Mouse (Mus musculus) midbrain, postnatal 0 days (tissue): ENCODE measurements around the gene 9330182O14Rik. TPM values are rescaled to one million over a fixed set of nuclear protein-coding genes. Genes with fewer than 3 reads are reported as not detected.

Source experiments
- ATAC-seq: fragments of 200-750 bp; cut with Nextera tagmentation; 2 replicates; pipeline ENCODE4 v1.8.0; 2017; ENCODE audit warnings: moderate number of reproducible peaks, mild to moderate bottlenecking, moderate TSS enrichment, moderate library complexity; ENCODE audit not compliant: low FRiP score
- DNase-seq: peaks from one replicate; pipeline ENCODE4 v3.0.0-alpha.2; 2015; ENCODE audit warnings: low spot score
- H3K27ac ChIP-seq: fragments of 300-500 bp; sonication (generic); 2 replicates; pipeline ENCODE4 v1.5.1; 2014; ENCODE audit warnings: low read depth, mild to moderate bottlenecking, low read length, mixed read lengths
- H3K27me3 ChIP-seq: fragments of 300-500 bp; sonication (generic); 2 replicates; pipeline ENCODE4 v1.6.1; 2014; ENCODE audit warnings: low read length, control low read depth, mixed read lengths; ENCODE audit not compliant: insufficient read depth
- H3K36me3 ChIP-seq: fragments of 300-500 bp; sonication (generic); 2 replicates; pipeline ENCODE4 v1.6.1; 2014; ENCODE audit warnings: low read length, control low read depth, mixed read lengths; ENCODE audit not compliant: insufficient read depth
- H3K4me1 ChIP-seq: fragments of 300-500 bp; sonication (generic); 2 replicates; pipeline ENCODE4 v1.6.1; 2014; ENCODE audit warnings: mild to moderate bottlenecking, control low read depth, antibody characterized with exemption, low read length, mixed read lengths; ENCODE audit not compliant: insufficient read depth
- H3K4me2 ChIP-seq: fragments of 300-500 bp; sonication (generic); 2 replicates; pipeline ENCODE4 v1.6.1; 2014; ENCODE audit warnings: low read depth, mild to moderate bottlenecking, low read length, mixed read lengths; ENCODE audit not compliant: poor library complexity, severe bottlenecking
- H3K4me3 ChIP-seq: fragments of 300-500 bp; sonication (generic); 2 replicates; pipeline ENCODE4 v1.5.1; 2014; ENCODE audit warnings: low read depth, mild to moderate bottlenecking, low read length, moderate library complexity
- H3K9ac ChIP-seq: fragments of 300-500 bp; sonication (generic); replicated peaks from 2 replicates; pipeline ENCODE4 v1.6.1; 2014; ENCODE audit warnings: mild to moderate bottlenecking, low read length, moderate library complexity, mixed read lengths; ENCODE audit not compliant: poor library complexity, severe bottlenecking
- H3K9me3 ChIP-seq: fragments of 300-500 bp; sonication (generic); 2 replicates; pipeline ENCODE4 v1.6.1; 2016; ENCODE audit warnings: low read length, control low read depth
- CTCF ChIP-seq: IDR thresholded peaks from 2 replicates; pipeline ENCODE4 v1.5.1; 2016; ENCODE audit warnings: antibody characterized with exemption, mild to moderate bottlenecking
- WGBS: fragments of 180-500 bp; shearing (Covaris S2); extraction: QIAGEN DNeasy Blood & Tissue Kit; methylation state at CpG from one replicate; pipeline ENCODE4 v1.1.7; 2014; 5-methylcytosine and 5-hydroxymethylcytosine counted together
- polyA plus RNA-seq: library from polyadenylated mRNA; unstranded; fragments of >200 nt; fragmentation: Nextera tagmentation; extraction: Ambion mirVana; gene quantifications from 2 replicates; pipeline ENCODE4 v1.2.1, GENCODE M21; 2015
- total RNA-seq: library from RNA; depleted of rRNA; stranded (reverse); fragments of >200 nt; gene quantifications from 2 replicates; pipeline ENCODE4 v1.2.3, GENCODE M21; 2014; rRNA removed

Gene 9330182O14Rik
- total RNA-seq, result not detected in 2 replicates
- polyA plus RNA-seq, result not detected in 2 replicates

- no peak within 1 kb of the TSS for H3K4me2 ChIP-seq
- H3K4me3 ChIP-seq, result no peak within 1 kb of the TSS
- H3K9me3 ChIP-seq, result no peaks in the 10 kb centered on the region
- ATAC-seq, result no peak
- H3K36me3 ChIP-seq, result no peaks in the 10 kb centered on the region
- TF ChIP-seq CTCF, result peak; percentile 43
- H3K4me1 ChIP-seq, result no peaks in the 10 kb centered on the region
- H3K27ac ChIP-seq, result no peak within 1 kb of the TSS
- H3K9ac ChIP-seq, result no peak within 1 kb of the TSS
- H3K27me3 ChIP-seq, result no peaks in the 10 kb centered on the region
- 59% methylated on average over 10 of the region's 10 CpGs for WGBS
- no peak for DNase-seq
Measured at GRCm38 (mm10) chr15:40134152-40134792, at the start of gene 9330182O14Rik. TSS of gene 9330182O14Rik (plus strand) at chr15:40134365.

- no peaks in the 10 kb centered on the region for H3K27me3 ChIP-seq
- H3K4me3 ChIP-seq, result no peak overlapping the region
- H3K4me1 ChIP-seq, result no peaks in the 10 kb centered on the region
- no peaks in the 10 kb centered on the region for H3K9me3 ChIP-seq
- ATAC-seq (no peak), DNase-seq (no peak)
- H3K27ac ChIP-seq, result no peak overlapping the region
- 82% methylated on average over 2 of the region's 2 CpGs for WGBS
- H3K4me2 ChIP-seq, result no peak overlapping the region
- no peaks in the 10 kb centered on the region for H3K36me3 ChIP-seq
- TF ChIP-seq CTCF, result no peak
- no peak overlapping the region for H3K9ac ChIP-seq
Measured at GRCm38 (mm10) chr15:40103304-40103703, 30.9 kb upstream of the 9330182O14Rik start.

- no peak for TF ChIP-seq CTCF
- no peak overlapping the region for H3K4me3 ChIP-seq
- 75% methylated on average over 4 of the region's 4 CpGs for WGBS
- H3K4me1 ChIP-seq, result no peaks in the 10 kb centered on the region
- ATAC-seq, result no peak
- no peaks in the 10 kb centered on the region for H3K9me3 ChIP-seq
- no peak for DNase-seq
- H3K9ac ChIP-seq, result no peak overlapping the region
- no peaks in the 10 kb centered on the region for H3K36me3 ChIP-seq
- no peaks in the 10 kb centered on the region for H3K27me3 ChIP-seq
- H3K27ac ChIP-seq, result no peak overlapping the region
- no peak overlapping the region for H3K4me2 ChIP-seq
Measured at GRCm38 (mm10) chr15:40105712-40106111, 28.5 kb upstream of the 9330182O14Rik start.

- Histone ChIP-seq H3K4me1 (peaks cover 5% of the 10 kb centered on the region; the same call in 1 of the 2 replicates), H3K4me3 (no peak overlapping the region; the same call in 1 of the 2 replicates), H3K27ac (no peak overlapping the region), H3K27me3 (no peaks in the 10 kb centered on the region), H3K9me3 (no peaks in the 10 kb centered on the region), H3K9ac (no peak overlapping the region), H3K4me2 (peak overlapping the region; percentile 41), H3K36me3 (no peaks in the 10 kb centered on the region)
- DNase-seq (no peak), ATAC-seq (no peak; the same call in 1 of the 2 replicates)
- TF ChIP-seq CTCF, result no peak
- WGBS, result 16% methylated on average over 14 of the region's 18 CpGs
Measured at GRCm38 (mm10) chr15:40113888-40114576, 20.1 kb upstream of the 9330182O14Rik start.

- H3K4me3 ChIP-seq, result peak overlapping the region; percentile 15
- peak; percentile 52 for ATAC-seq
- peak; percentile 42 for DNase-seq
- no peak overlapping the region for H3K9ac ChIP-seq
- H3K9me3 ChIP-seq, result no peaks in the 10 kb centered on the region
- H3K36me3 ChIP-seq, result no peaks in the 10 kb centered on the region
- H3K4me2 ChIP-seq, result peak overlapping the region; percentile 41
- no peak overlapping the region for H3K27ac ChIP-seq
- H3K4me1 ChIP-seq, result peaks cover 5% of the 10 kb centered on the region; the same call in 1 of the 2 replicates
- no peaks in the 10 kb centered on the region for H3K27me3 ChIP-seq
- TF ChIP-seq CTCF, result no peak
- 17% methylated on average over 22 of the region's 22 CpGs for WGBS
Measured at GRCm38 (mm10) chr15:40114600-40115271, 19.4 kb upstream of the 9330182O14Rik start.
